Mouse (Mus musculus) neutrophil, adult 83 days (primary cell): ENCODE data around the gene Rpl26. TPM values are rescaled to one million over a fixed set of nuclear protein-coding genes. Genes with fewer than 3 reads are reported as not detected.

Experiments used
- total RNA-seq, 2 experiments: library from RNA; stranded (reverse); gene quantifications; one replicate each; pipeline ENCODE4 v1.2.4; 2023

The Rpl26 gene
- 100 to 1,000 TPM; 865 to 943 TPM for total RNA-seq

GRCm38 (mm10) chr11:68901351-68902046 lies at the start of gene Rpl26:
TSS of gene Rpl26 (plus strand) at chr11:68901583.

GRCm38 (mm10) chr11:68871748-68872147 lies 29.6 kb upstream of the Rpl26 start, which contains the start of gene Ndel1:
TSS of gene Ndel1 (minus strand) at chr11:68871858.

GRCm38 (mm10) chr11:68888253-68888652 lies 13.1 kb upstream of the Rpl26 start, which contains the start of gene Rnf222:
TSS of gene Rnf222 (plus strand) at chr11:68888553.

GRCm38 (mm10) chr11:68926981-68927380 lies 25.6 kb downstream of the Rpl26 start, which contains the start of gene Odf4:
TSS of gene Odf4 (minus strand) at chr11:68927081.

Other genes starting within 250 kb of the Rpl26 start
- 10 to 100 TPM in 1 of 2 experiments, 1 to 10 TPM in 1; 7.1 to 17.5 TPM for gene Myh10, start 210.0 kb upstream of the Rpl26 start, total RNA-seq
- 100 to 1,000 TPM; 107 to 135 TPM for gene Ndel1, start 29.7 kb upstream of the Rpl26 start, total RNA-seq
- gene Rnf222, start 13.0 kb upstream of the Rpl26 start, total RNA-seq = not detected
- gene Odf4, start 25.5 kb downstream of the Rpl26 start, total RNA-seq = not detected
- gene Arhgef15, start 55.9 kb downstream of the Rpl26 start, total RNA-seq = not detected
- gene Slc25a35, start 66.5 kb downstream of the Rpl26 start, total RNA-seq = 1 to 10 TPM; 1.2 to 1.6 TPM
- gene Rangrf, start 73.6 kb downstream of the Rpl26 start, total RNA-seq = 1 to 10 TPM; 5.2 to 5.6 TPM
- 10 to 100 TPM; 19.7 to 27.2 TPM for gene Pfas, start 106.9 kb downstream of the Rpl26 start, total RNA-seq
- 10 to 100 TPM; 31.5 to 38.6 TPM for gene Ctc1, start 114.3 kb downstream of the Rpl26 start, total RNA-seq
- 10 to 100 TPM; 92.7 to 94.2 TPM for gene Aurkb, start 144.1 kb downstream of the Rpl26 start, total RNA-seq
- gene Borcs6, start 158.1 kb downstream of the Rpl26 start, total RNA-seq = 10 to 100 TPM; 34.0 to 34.5 TPM
- gene Tmem107, start 169.2 kb downstream of the Rpl26 start, total RNA-seq = 1 to 10 TPM; 4.3 to 5.9 TPM
- 100 to 1,000 TPM; 228 to 249 TPM for gene Vamp2, start 186.9 kb downstream of the Rpl26 start, total RNA-seq
- 100 to 1,000 TPM; 205 to 241 TPM for gene Per1, start 193.6 kb downstream of the Rpl26 start, total RNA-seq
- not detected for gene Hes7, start 218.8 kb downstream of the Rpl26 start, total RNA-seq
- not detected for gene 9130213A22Rik, start 221.0 kb downstream of the Rpl26 start, total RNA-seq
- under 1 TPM in 1 of 2 experiments, not detected in 1; 0.09 TPM for gene Aloxe3, start 224.3 kb downstream of the Rpl26 start, total RNA-seq